Mouse (Mus musculus) midbrain, embryonic 14.5 days (tissue): Measurements from ENCODE around the gene 1810010D01Rik. TPM values are rescaled to one million over a fixed set of nuclear protein-coding genes. Genes with fewer than 3 reads are reported as not detected.

ENCODE experiments used
- ATAC-seq: fragments of 200-750 bp; cut with Nextera tagmentation; 2 replicates; pipeline ENCODE4 v1.8.0; 2017; ENCODE audit warnings: moderate number of reproducible peaks, moderate library complexity; ENCODE audit not compliant: low FRiP score, low TSS enrichment
- DNase-seq: peaks from one replicate; pipeline ENCODE4 v3.0.0-alpha.2; 2015
- H3K27ac ChIP-seq: fragments of 300-500 bp; sonication (generic); replicated peaks from 2 replicates; pipeline ENCODE4 v1.5.1; 2014; ENCODE audit warnings: mild to moderate bottlenecking, low read depth, low read length, moderate library complexity
- H3K27me3 ChIP-seq: fragments of 300-500 bp; sonication (generic); 2 replicates; pipeline ENCODE4 v1.6.1; 2014; ENCODE audit warnings: low read length, control low read depth, mixed read lengths; ENCODE audit not compliant: control insufficient read depth, insufficient read depth
- H3K36me3 ChIP-seq: fragments of 300-500 bp; sonication (generic); 2 replicates; pipeline ENCODE4 v1.6.1; 2014; ENCODE audit warnings: low read length, control low read depth; ENCODE audit not compliant: control insufficient read depth, insufficient read depth
- H3K4me1 ChIP-seq: fragments of 300-500 bp; sonication (generic); 2 replicates; pipeline ENCODE4 v1.6.1; 2014; ENCODE audit warnings: mild to moderate bottlenecking, antibody characterized with exemption, low read length, control low read depth; ENCODE audit not compliant: control insufficient read depth, insufficient read depth
- H3K4me2 ChIP-seq: fragments of 300-500 bp; sonication (generic); 2 replicates; pipeline ENCODE4 v1.6.1; 2014; ENCODE audit warnings: mild to moderate bottlenecking, low read length, moderate library complexity
- H3K4me3 ChIP-seq: fragments of 300-500 bp; sonication (generic); replicated peaks from 2 replicates; pipeline ENCODE4 v1.5.1; 2014; ENCODE audit warnings: low read depth, low read length
- H3K9ac ChIP-seq: fragments of 300-500 bp; sonication (generic); replicated peaks from 2 replicates; pipeline ENCODE4 v1.6.1; 2014; ENCODE audit warnings: mild to moderate bottlenecking, low read length, moderate library complexity
- H3K9me3 ChIP-seq: fragments of 300-500 bp; sonication (generic); 2 replicates; pipeline ENCODE4 v1.6.1; 2016; ENCODE audit warnings: low read length, control low read depth, mixed read lengths; ENCODE audit not compliant: control insufficient read depth
- WGBS: fragments of 180-500 bp; shearing (Covaris S2); extraction: QIAGEN DNeasy Blood & Tissue Kit; methylation state at CpG from one replicate; pipeline ENCODE4 v1.1.7; 2014; 5-methylcytosine and 5-hydroxymethylcytosine counted together
- polyA plus RNA-seq: library from polyadenylated mRNA; unstranded; fragments of >200 nt; fragmentation: Nextera tagmentation; extraction: Ambion mirVana; gene quantifications from 2 replicates; pipeline ENCODE4 v1.2.1, GENCODE M21; 2014

1810010D01Rik gene
- polyA plus RNA-seq, 1 experiment from 2014 or later, result 0.33 TPM

GRCm38 (mm10) chr7:145192836-145193235, 15.1 kb downstream of the 1810010D01Rik start:
- H3K27me3 ChIP-seq, result no peaks in the 10 kb centered on the region
- no peak overlapping the region for H3K4me2 ChIP-seq
- ATAC-seq (no peak), DNase-seq (no peak)
- H3K9me3 ChIP-seq, result no peaks in the 10 kb centered on the region
- 0 out of 2 replicates have a peak, but pooled peaks cover 3% of the 10 kb centered on the region for H3K4me1 ChIP-seq
- 87% methylated on average over 6 of the region's 6 CpGs for WGBS
- H3K4me3 ChIP-seq, result no peak overlapping the region
- no peak overlapping the region for H3K9ac ChIP-seq
- no peak overlapping the region for H3K27ac ChIP-seq
- H3K36me3 ChIP-seq, result no peaks in the 10 kb centered on the region

GRCm38 (mm10) chr7:145190520-145190919, 17.4 kb downstream of the 1810010D01Rik start:
- Histone ChIP-seq H3K9me3 (no peaks in the 10 kb centered on the region), H3K27ac (no peak overlapping the region), H3K4me3 (no peak overlapping the region), H3K9ac (no peak overlapping the region), H3K27me3 (no peaks in the 10 kb centered on the region), H3K4me1 (0 out of 2 replicates have a peak, but pooled peaks cover 3% of the 10 kb centered on the region), H3K4me2 (no peak overlapping the region), H3K36me3 (no peaks in the 10 kb centered on the region)
- ATAC-seq, result no peak
- no peak for DNase-seq

- H3K36me3 ChIP-seq, result no peaks in the 10 kb centered on the region
- ATAC-seq (no peak), DNase-seq (no peak)
- no peak overlapping the region for H3K4me3 ChIP-seq
- H3K27ac ChIP-seq, result no peak overlapping the region
- H3K27me3 ChIP-seq, result no peaks in the 10 kb centered on the region
- 47% methylated on average over 8 of the region's 8 CpGs for WGBS
- no peak overlapping the region for H3K4me2 ChIP-seq
- H3K9ac ChIP-seq, result no peak overlapping the region
- 0 out of 2 replicates have a peak, but pooled peaks cover 3% of the 10 kb centered on the region for H3K4me1 ChIP-seq
- no peaks in the 10 kb centered on the region for H3K9me3 ChIP-seq
Measured at GRCm38 (mm10) chr7:145189342-145189741, 18.6 kb downstream of the 1810010D01Rik start.

- DNase-seq, result no peak
- no peaks in the 10 kb centered on the region for H3K27me3 ChIP-seq
- 73% methylated on average over 3 of the region's 3 CpGs for WGBS
- H3K27ac ChIP-seq, result no peak overlapping the region
- H3K4me2 ChIP-seq, result no peak overlapping the region
- no peaks in the 10 kb centered on the region for H3K4me1 ChIP-seq
- no peak overlapping the region for H3K4me3 ChIP-seq
- no peaks in the 10 kb centered on the region for H3K9me3 ChIP-seq
- no peak for ATAC-seq
- no peaks in the 10 kb centered on the region for H3K36me3 ChIP-seq
- H3K9ac ChIP-seq, result no peak overlapping the region
Measured at GRCm38 (mm10) chr7:145187802-145188201, 20.1 kb downstream of the 1810010D01Rik start.

- DNase-seq, result no peak
- WGBS, result 64% methylated on average over 4 of the region's 4 CpGs
- no peak overlapping the region for H3K27ac ChIP-seq
- no peaks in the 10 kb centered on the region for H3K27me3 ChIP-seq
- no peaks in the 10 kb centered on the region for H3K4me1 ChIP-seq
- no peak overlapping the region for H3K4me3 ChIP-seq
- H3K4me2 ChIP-seq, result no peak overlapping the region
- no peaks in the 10 kb centered on the region for H3K36me3 ChIP-seq
- H3K9me3 ChIP-seq, result no peaks in the 10 kb centered on the region
- H3K9ac ChIP-seq, result no peak overlapping the region
- ATAC-seq, result no peak
Measured at GRCm38 (mm10) chr7:145182388-145182787, 25.5 kb downstream of the 1810010D01Rik start.

- WGBS, result 64% methylated on average over 11 of the region's 11 CpGs
Measured at GRCm38 (mm10) chr7:145181376-145182034, 26.4 kb downstream of the 1810010D01Rik start.

GRCm38 (mm10) chr7:145179691-145180091, 28.2 kb downstream of the 1810010D01Rik start:
- ATAC-seq (no peak), DNase-seq (no peak)
- Histone ChIP-seq H3K4me3 (no peak overlapping the region), H3K36me3 (no peaks in the 10 kb centered on the region), H3K27ac (no peak overlapping the region), H3K9ac (no peak overlapping the region), H3K4me1 (peaks cover 9% of the 10 kb centered on the region), H3K9me3 (no peaks in the 10 kb centered on the region), H3K4me2 (no peak overlapping the region), H3K27me3 (no peaks in the 10 kb centered on the region)
- 65% methylated on average over 5 of the region's 5 CpGs for WGBS

More at GRCm38 (mm10) chr7:145181376-145182034, 26.4 kb downstream of the 1810010D01Rik start:
- no peak overlapping the region for H3K4me3 ChIP-seq
- no peak for ATAC-seq
- H3K36me3 ChIP-seq, result no peaks in the 10 kb centered on the region
- no peak overlapping the region for H3K27ac ChIP-seq
- no peak overlapping the region for H3K9ac ChIP-seq
- DNase-seq, result peak; percentile 51
- no peaks in the 10 kb centered on the region for H3K27me3 ChIP-seq
- H3K4me1 ChIP-seq, result peaks cover 8% of the 10 kb centered on the region
- H3K9me3 ChIP-seq, result no peaks in the 10 kb centered on the region
- H3K4me2 ChIP-seq, result no peak overlapping the region

GRCm38 (mm10) chr7:145176750-145177589, 30.9 kb downstream of the 1810010D01Rik start:
- H3K9ac ChIP-seq, result no peak overlapping the region
- peaks cover 13% of the 10 kb centered on the region for H3K4me1 ChIP-seq
- H3K27ac ChIP-seq, result no peak overlapping the region
- 32% methylated on average over 15 of the region's 15 CpGs for WGBS
- H3K27me3 ChIP-seq, result no peaks in the 10 kb centered on the region
- no peaks in the 10 kb centered on the region for H3K9me3 ChIP-seq
- H3K4me2 ChIP-seq, result no peak overlapping the region
- no peaks in the 10 kb centered on the region for H3K36me3 ChIP-seq
- ATAC-seq, result no peak
- no peak for DNase-seq
- no peak overlapping the region for H3K4me3 ChIP-seq
